Mouse (Mus musculus) spleen, postnatal 10 days (tissue): ENCODE measurements at regions not wholly inside any gene's neighbourhood (a gene's known extent, or its start where the extent isn't known, plus 50 kb on each side); places are given as distances from the start of the nearest gene placed in this dataset.
A peak's percentile ranks its signal among the peaks of the same experiment; 100 is the strongest.

Experiments
- DNase-seq, 2 experiments: peaks; one replicate each; pipeline ENCODE4 v3.0.0; 2021 to 2022; ENCODE audit warnings: low spot score in 2 of 2

DNA sequence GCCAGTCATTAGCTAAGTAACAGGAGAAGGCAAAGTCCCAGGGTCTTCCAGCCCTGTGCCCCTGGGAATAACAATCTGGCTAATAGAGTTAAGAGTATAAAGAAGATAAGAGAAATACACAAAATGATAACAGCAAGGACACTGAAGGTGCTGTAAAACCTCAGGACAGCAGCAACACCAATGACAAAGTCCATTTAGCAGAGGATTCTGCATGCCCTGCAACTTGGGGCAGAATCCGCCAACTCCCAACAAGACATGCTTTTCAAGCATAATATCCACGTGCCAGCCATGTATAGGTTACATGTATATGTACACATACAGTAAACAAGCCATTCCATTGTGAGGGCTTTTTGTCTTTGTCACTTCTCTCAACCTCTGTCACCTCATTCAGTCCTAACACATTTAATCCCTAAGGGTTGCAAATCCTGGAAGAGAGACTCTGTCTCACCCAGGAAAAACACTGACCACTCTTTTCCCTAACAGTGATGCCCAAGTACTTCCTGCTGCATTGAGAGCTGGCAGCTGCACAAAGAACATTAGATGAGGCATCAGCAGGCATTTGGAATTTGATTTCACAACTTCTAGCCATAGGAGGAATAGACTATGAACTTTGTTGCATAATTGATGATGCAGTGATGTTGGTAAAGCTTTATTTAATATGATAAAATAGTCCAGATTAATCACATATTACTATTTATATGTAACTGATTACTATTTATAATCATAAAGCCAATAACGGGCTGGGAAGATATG, 105.8 kb upstream of the Slc4a7 start:
- no peak for DNase-seq

DNA sequence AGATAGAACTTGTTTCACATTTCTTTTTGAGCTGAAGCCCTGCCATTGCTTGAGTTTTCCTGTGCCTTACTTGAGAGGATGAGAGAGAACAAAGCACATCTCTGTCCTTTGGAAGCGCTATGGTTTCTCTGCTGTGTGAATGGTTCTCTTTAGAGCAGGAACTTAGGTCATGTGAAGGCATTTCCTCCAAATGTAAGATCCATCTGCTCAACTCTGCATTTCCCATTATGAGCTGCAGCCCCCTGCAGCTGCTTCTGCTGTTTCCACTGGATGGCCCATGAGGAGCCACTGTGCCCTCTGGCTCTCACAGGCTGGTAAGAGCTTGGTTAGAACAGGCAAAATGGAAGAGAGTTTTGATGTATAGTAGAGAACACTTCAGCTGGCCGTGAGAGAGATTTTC, 102.5 kb upstream of the Slc4a7 start:
- DNase-seq: no peak

DNA sequence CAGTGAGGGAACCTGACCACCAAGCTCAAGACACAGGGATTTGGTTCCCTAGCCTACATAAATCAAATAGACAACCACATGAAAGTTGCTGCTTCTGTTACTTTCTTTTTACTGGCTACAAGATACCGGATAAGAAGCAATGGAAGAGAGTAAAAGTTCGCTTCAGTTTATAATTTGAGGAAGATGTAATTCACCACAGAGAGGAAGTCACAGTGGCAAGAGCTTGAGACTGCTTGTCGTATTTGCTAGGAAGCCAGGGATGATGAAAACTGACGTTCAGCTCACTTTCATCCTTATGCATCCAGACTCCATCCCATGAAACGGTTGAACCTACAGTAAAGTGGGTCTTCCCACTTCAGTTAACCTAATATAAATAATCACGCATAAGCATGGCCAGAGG, 102.1 kb upstream of the Slc4a7 start:
- DNase-seq: no peak

DNA sequence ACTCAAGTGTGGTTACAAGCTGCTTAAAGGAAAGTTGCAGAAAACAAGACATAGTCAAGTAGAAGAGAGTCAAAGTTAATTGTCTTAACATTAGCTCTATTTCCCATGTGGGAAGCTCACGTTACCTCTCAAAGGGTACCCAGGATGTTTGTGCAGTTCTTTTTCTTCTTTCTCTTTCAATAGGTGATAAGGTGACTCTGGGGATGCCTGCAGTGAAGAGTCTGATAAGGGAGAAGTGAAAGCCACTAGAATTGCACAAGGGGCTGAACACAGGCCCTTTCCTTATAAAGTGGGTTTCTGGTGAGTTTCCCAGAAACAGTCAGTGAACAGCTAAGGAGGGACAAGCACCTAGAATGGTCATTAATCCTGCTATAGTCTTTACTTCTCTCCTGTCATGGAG, 98.6 kb upstream of the Slc4a7 start:
- DNase-seq: no peak

DNA sequence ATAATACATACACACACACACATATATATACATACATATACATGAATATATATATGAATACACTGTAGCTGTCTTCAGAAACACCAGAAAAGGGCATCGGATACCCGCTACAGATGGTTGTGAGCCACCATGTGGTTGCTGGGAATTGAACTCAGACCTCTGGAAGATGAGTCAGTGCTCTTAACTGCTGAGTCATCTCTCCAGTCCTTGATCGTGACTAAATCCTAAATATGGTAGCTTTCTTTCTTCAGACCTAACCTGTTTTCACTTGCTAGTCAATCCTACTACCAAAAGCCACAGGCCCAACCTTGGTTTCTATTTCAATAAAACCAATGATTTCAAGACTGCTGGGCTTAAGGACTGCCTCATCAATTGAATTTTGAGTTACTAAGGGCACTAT, 95.0 kb upstream of the Slc4a7 start:
- DNase-seq: no peak

DNA sequence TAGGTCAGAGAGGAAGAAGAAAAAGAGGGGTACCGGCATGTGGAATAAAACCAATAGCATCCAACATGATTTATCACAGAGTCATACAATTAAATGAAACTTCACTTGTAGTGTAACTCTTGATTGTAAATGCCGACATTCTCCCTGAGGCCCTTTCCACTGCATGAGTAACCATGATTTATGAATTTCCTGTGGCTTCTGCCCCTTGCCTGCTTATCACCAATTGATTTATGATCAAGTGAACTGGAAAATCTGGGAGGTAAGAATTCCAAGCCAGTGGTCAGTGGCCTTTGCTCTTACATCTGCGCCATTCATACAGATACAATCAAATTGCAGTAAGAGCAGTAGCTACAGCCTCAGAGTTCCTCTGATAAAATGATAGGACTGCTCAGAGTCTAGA, 89.8 kb upstream of the Slc4a7 start:
- DNase-seq: no peak

DNA sequence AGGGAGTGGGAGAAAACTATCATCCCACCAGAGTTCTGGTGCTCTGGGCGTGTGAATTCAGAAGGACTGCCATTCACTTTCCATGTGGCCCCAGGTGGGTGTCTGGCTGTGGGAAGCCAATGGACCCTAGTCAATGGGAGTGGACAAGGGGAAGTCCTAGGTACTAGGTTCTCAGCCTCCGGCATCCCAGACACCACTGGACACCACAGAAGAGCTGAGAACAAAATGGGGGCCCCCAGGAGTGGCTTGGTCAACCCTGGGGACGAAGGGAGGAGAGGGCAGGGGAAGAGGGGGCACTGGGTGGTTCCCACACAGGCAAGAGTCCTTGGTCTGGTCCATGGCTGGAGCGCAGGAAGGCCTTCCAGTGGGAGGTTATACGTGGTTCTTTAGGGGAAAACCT, 81.8 kb upstream of the Slc4a7 start:
- no peak for DNase-seq

DNA sequence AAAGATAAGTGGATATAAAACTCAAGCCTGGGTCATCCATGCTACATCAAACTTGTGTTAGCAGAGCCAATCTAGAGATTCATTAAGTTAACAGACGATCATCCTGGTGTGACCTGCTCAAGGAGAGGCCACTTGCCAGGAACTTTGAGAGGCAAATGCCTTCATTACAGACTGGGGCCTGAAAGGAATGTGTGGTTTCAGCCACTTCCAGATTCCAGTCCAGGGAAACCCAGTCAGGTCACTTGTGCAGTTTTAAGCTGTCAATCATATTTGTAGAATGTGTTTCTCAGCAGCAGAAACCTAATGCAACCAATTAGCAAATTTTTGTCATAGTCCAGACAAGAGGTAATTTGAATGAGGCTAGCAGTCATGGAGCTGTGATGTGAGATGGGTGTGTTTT, 73.4 kb upstream of the Slc4a7 start:
- no peak for DNase-seq

DNA sequence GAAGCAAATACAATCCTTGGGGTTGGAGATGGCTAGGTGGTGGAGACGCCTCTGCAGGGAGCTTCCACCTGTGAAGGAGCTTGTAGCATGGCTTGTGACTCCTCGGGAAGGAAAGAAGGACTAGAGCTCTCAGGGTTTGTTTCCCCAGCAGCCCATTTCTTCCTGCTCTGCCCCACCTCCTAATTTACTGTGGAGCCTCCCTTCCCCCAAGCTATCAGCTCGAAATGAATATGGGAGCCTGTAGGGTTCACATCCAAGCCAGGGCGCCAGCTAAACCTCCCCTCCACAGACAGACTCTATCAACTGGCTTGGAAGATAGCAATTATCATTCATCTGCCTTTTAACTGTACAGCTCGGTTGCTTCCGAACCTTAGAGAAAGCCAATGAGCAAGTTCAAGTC, 70.3 kb upstream of the Slc4a7 start:
- DNase-seq: no peak

DNA sequence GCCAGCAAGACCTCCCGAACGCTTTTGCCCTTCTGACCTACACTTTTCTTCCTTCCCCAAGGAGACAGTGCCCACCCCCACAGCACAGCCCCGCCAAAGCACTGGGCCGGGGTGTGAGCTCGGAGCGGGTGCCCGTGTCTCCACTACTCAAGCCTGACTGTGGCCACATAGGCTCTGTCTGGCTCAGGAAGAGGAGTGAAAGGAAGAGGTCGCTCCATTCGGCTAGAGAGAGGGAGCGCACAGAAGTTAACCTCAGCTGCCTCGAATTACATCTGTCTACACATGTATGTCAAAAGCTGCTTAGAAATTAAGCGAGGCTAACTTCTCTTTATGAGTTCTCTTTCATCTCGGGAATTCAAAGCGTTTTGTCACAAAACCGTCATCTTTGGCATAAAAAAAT, 69.6 kb upstream of the Slc4a7 start:
- DNase-seq: peak; percentile 15 to 22

DNA sequence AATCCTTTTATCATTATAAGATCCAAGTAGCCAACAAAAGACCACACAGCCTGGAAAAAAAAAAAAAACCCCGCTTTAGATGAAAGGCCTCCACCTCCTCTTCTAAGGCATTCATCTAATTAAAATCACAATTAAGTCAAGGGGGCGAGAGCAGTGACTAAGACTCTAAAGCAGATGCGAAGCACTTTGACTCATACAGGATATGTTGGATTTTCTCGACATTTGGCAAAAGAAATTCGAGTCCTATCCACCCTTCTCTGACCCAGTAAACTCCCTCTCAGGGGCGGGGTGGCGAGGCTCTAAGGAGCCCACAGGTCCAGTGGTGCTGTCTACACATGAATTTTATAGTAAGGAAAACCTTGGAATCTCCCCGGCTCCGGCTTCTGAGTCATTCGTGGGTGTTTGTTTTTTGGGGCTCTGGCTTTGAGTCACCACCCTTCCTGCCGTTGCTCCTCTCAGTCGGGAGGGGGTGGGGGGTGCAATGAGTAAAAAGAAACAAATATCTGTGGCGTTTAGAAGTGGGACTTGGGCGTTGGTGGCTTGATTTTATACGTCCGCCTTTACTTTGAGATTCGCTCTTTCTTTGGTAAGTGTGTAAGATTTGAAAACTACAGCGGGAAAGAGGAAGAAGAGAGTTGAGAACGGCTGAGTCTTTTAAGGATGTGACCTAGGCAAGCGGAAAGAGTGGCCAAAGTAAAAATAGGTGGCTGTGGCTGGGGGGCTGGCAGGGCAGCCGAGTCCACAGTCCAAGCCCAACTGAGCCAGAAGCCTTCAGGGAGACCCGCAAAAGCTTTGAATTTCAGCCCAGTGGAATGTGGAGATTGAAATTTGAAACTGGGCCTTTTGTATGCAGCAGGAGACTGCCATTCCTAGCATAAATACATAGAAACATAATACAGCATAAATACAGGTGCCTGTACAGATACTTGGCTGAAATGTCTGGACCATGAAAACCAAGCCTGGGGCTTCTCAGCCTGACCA, 68.8 kb upstream of the Slc4a7 start:
- peak; percentile 17 to 57 for DNase-seq

DNA sequence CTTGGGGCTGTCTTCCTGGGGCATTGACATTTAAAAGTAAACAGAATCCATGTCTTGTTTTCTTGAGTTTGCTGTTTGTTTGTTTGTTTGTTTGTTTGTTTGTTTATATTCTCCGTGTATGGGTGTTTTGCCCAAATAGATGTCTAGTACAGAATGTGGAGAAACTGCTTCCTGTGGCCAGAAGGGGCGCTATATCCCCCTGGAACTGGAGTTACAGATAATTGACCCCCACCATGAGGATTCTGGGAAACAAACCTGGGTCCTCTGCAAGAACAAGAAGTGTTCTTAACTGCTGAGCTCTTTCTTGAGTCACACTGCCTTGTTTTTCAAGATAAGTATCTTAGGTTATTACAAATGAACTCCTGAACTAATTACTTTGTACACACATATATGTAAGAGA, 68.1 kb upstream of the Slc4a7 start:
- peak in 1 of 2 experiments; percentile 20 for DNase-seq

DNA sequence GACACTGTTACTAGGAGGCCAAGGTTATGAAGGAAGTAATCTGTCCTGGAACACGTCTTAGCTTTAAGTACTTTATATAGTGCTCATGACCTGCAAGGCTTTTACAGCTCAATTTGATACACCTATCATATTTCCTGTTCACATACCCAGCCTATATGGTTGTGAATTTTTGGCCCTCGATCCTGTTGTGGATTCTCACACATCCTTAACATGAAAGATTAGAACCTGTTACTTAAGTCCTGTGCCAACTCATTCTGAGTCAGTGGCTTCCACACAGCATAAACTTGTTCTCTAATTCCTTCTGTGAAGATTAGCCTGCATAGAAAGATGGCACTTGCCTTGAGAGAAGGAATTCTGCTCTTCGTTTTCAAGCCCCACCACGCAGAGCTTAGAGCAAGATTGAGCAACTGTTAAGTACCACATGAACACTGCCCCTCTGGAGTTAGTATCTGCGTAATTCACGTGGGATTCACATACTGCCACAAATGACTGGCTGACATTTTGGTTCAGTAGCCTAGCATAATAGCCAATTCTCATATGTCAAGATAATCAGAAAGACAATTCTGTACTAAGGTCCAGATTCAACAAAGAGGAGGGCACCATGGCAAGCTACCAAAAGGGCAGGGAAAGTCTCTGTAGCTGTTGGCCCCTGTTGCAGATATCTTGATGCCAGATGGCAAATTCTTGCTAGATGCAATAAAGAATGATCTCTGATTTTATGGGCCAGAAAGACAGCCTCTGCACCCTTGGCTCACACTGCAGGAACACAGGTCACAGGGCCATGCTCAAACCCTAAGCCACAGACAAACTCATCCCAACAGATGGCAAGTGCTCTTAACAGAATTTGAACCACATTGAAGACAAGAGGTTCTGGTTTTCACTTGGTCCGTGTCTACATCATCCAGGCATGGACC, 62.7 kb upstream of the Slc4a7 start:
- DNase-seq: no peak

DNA sequence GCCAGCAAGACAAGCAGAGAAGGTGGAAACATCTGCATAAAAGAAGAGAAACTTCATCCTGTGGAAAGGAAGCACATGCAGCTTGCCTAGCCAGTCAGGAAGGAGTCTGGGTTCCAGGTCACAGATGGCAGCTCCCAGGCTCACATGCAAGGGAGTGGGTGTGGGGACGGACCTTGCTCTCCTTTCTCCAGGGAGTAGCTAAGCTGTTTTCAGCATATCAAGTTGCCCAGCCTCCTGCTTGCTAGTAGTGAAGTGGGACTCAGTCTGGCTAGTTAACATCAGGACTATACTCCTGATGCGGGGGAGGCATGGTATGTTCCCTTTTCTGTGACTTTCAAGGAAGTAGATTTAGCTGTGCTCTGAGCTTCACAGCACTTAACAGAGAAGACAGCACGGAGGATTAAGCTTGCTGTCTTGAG, 62.0 kb upstream of the Slc4a7 start:
- no peak for DNase-seq

DNA sequence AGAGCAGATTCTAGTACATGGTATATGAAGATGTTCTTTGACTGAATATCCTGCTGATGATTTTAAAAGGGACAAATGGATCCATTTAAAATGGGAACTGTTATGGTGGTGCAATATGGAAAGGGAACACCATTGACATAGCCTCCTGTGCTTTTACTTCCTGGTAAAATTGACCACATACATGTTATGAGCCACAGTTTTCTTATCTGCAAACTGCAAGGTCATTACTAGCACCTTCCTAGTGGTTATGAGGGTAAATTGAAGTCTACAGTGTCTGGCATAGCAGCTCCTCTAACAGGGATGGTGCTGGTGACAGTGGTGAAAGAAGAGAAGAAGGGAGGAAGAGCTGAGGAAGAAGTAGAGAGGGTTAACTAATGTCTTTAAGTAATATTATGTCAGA, 61.5 kb upstream of the Slc4a7 start:
- no peak for DNase-seq

DNA sequence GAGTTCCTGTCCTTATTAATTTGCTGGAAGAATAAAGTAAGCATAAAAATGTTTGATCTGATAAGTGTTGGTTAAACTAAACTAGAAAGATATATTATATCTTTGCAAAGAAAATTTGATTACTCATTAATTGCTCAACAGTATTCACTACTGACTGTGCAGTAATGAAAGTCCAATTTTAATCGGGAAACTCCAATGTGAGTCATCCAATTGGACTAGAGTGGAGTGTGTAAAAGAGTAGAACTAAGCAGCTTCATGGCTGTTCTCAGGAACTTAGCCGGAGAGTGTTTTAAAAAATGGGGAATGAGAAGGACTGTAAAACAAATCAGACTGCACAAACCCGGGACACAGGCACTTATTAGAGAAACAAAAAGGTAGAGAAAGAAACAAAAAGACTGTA, 58.5 kb upstream of the Slc4a7 start:
- DNase-seq: no peak

DNA sequence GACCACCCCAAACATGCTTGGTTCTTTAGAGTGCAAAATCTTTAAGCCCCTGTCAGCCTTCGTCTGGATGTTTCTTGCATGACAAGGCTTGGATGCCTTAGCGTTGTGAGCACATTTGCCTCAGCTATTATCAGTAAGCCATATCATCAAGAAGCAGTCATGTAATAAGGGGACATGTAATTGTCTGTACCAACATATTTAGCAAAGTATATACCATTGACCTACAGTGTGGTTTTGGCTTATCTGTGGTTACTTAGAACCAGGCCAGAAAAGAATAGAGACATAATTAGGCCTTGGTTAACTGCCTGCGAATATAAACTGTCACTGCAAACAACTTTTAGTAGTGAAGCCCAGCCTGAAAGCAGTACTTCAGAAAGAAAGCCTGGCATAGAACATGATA, 57.0 kb upstream of the Slc4a7 start:
- no peak for DNase-seq
